Mouse (Mus musculus) brown adipose tissue, adult 24 weeks (tissue): ENCODE measurements around the gene Atp5e. TPM values are rescaled to one million over a fixed set of nuclear protein-coding genes. Genes with fewer than 3 reads are reported as not detected.
A peak's percentile ranks its signal among the peaks of the same experiment; 100 is the strongest.

Source experiments
- H3K27ac ChIP-seq: fragments of 200-500 bp; replicated peaks from 2 replicates; pipeline ENCODE4 v1.5.1; 2012; ENCODE audit warnings: low read depth, mild to moderate bottlenecking, low read length
- H3K4me1 ChIP-seq: fragments of 200-500 bp; 2 replicates; pipeline ENCODE4 v1.6.1; 2012; ENCODE audit warnings: low read length, mixed read lengths; ENCODE audit not compliant: control insufficient read depth, insufficient read depth, insufficient read length
- H3K4me3 ChIP-seq: fragments of 200-500 bp; 2 replicates; pipeline ENCODE4 v1.5.1; 2012; ENCODE audit warnings: low read depth, mild to moderate bottlenecking, low read length, moderate library complexity; ENCODE audit not compliant: insufficient read depth
- polyA plus RNA-seq: library from polyadenylated mRNA; stranded (reverse); fragments of >200 nt; gene quantifications from 2 replicates; pipeline ENCODE4 v1.2.4, GENCODE M21; 2012; ENCODE audit not compliant: missing spikeins, insufficient read depth, insufficient read length

Atp5e gene
- 3,468 and 3,874 TPM in 2 replicates for polyA plus RNA-seq

- Histone ChIP-seq H3K4me3 (peak within 1 kb of the TSS; percentile 88), H3K4me1 (peaks cover under 1% of the 10 kb centered on the region; the same call in 1 of the 2 replicates), H3K27ac (peak within 1 kb of the TSS; percentile 98)
Observed at GRCm38 (mm10) chr2:174463789-174464523, at the start of gene Atp5e. TSS of gene Atp5e (minus strand) at chr2:174464105.

GRCm38 (mm10) chr2:174509825-174510224, 45.9 kb upstream of the Atp5e start:
- Histone ChIP-seq H3K4me3 (no peak overlapping the region), H3K4me1 (no peaks in the 10 kb centered on the region), H3K27ac (no peak overlapping the region)

- no peak overlapping the region for H3K27ac ChIP-seq
- H3K4me1 ChIP-seq, result no peaks in the 10 kb centered on the region
- H3K4me3 ChIP-seq, result no peak overlapping the region
Observed at GRCm38 (mm10) chr2:174507998-174508397, 44.1 kb upstream of the Atp5e start.

GRCm38 (mm10) chr2:174502831-174503460, 39.0 kb upstream of the Atp5e start:
- no peak overlapping the region for H3K27ac ChIP-seq
- no peaks in the 10 kb centered on the region for H3K4me1 ChIP-seq
- no peak overlapping the region for H3K4me3 ChIP-seq

DNA sequence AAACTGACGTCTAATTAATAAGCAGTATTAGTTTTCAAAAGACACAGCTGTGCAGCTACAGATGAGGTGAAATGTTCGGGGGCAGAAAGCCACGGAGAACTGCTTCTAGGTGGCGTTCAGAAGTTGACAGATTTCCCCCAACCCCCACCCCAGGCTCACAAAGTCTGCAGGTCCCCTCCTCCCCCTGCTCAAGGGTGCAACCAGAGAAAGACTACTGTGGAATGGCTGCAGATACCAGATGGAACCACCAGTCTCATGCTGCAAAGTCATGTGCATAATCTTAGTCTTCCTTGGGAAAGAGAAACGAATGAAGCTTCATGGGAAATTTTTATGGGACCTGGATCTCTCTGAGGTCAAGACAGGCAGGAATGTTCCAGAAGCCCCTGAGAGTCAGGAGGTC, 38.4 kb upstream of the Atp5e start:
- H3K27ac ChIP-seq, result no peak overlapping the region
- H3K4me1 ChIP-seq, result no peaks in the 10 kb centered on the region
- no peak overlapping the region for H3K4me3 ChIP-seq

- Histone ChIP-seq H3K27ac (no peak overlapping the region), H3K4me1 (no peaks in the 10 kb centered on the region), H3K4me3 (no peak overlapping the region)
Observed at GRCm38 (mm10) chr2:174501517-174501916, 37.6 kb upstream of the Atp5e start.

DNA sequence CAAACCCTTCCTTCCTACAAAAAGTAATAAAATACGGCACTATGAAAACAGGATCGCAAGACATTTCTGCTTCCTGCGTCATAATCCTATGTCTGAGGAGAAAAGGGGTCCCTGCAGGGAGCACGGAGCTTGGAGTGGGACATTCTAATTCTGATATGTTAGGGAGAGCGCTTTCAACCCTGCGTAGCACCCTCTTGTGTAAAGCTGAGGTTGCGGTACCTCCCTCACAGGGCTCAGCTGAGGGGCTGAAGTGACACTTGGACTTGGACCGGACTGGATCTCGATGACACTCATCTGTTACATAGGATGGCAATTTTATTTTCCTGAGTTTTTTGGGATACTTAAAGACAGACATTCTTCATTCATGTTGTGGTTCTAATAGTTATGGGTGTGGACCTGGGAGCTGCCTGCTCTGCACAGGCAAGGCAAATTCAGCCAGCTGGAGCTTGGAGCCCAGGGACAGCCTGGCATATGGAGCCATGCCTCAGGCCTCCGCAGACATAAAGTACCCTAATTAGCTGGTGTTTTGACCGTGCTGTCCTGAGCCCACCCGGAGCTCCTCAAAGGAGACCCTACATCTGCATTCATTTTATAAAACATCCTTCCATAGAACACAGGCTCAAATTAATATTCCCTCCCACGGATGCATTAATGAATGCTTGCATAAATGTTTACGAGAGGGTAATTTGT, 37.1 kb upstream of the Atp5e start:
- no peak overlapping the region for H3K4me3 ChIP-seq
- H3K27ac ChIP-seq, result no peak overlapping the region
- H3K4me1 ChIP-seq, result no peaks in the 10 kb centered on the region

GRCm38 (mm10) chr2:174492858-174493257, 29.0 kb upstream of the Atp5e start:
- Histone ChIP-seq H3K4me1 (no peaks in the 10 kb centered on the region), H3K27ac (no peak overlapping the region), H3K4me3 (no peak overlapping the region)

GRCm38 (mm10) chr2:174487005-174487404, 23.1 kb upstream of the Atp5e start:
- Histone ChIP-seq H3K4me1 (no peaks in the 10 kb centered on the region), H3K4me3 (no peak overlapping the region), H3K27ac (no peak overlapping the region)

DNA sequence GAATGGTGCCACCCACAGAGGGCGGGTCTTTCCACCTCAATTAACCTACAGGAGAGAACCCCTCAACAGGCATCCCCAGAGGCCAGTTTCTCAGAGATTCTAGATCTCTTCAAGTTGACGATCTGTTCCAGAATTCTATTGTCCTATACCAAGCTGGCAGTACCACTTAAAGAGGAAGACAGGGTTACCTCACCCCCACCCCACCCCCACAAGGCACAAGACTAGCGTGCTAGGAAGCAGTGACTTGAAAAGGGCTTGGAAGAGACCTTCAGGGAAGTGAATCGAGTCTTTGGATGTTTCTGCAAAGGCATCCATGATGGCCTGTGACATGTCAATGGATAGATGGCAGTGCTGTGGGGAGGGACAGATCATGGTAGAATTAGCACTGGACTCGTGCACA, 14.8 kb upstream of the Atp5e start:
- no peak overlapping the region for H3K4me3 ChIP-seq
- H3K27ac ChIP-seq, result no peak overlapping the region
- no peaks in the 10 kb centered on the region for H3K4me1 ChIP-seq

DNA sequence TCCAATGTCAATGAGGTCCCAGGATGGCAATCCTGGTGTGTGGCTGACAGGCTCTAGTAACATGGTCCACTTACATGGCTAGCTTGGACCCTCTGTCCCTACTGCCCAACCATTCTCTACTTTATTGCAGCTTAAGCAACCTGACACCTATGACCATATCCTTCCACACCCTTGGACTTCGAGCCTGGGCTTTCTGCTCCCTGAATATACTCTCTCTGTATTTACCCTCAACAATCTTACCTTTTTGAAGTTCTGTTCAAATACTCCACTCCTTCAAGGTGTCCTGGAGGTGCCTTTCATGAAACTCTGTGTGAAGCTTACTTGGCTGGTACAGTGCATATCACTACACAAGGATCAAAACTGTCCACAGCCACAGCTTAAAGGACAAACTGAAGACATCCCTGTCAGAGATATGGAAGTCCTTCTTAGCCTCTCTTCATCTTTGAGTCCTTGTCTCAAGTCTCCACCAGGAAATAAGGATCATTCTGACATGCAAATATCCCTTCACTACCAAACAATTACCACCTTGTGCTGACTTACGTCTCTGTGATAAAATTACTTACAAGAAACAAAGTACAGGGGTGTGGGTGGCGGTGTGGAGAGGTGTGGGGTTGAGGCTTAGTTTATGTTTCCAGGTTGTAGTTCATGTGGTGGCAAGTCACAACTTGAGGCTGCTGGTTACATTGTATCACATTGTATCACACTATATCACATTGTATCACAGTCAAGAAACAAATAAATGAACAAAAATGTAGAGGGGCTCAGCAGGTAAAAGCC, 13.8 kb upstream of the Atp5e start:
- Histone ChIP-seq H3K4me3 (no peak overlapping the region), H3K27ac (no peak overlapping the region), H3K4me1 (no peaks in the 10 kb centered on the region)

DNA sequence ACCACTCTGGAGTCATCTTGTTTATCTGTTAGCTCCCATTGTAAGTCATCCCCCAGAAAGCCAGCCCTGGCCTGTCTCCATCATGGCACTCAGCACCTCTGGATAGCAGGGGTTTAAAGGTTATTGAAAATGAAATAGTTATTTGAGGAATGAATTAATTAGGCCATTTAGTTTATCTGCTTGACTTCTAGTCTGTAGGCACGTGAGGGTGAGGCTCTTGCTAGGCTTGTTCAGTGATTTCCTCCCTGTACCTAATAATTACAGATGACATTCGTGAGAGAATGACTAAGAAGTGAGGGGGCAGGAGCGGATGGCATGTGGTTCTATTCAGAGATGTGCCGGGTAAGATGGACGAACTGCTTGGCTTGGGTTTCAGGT, 9.6 kb upstream of the Atp5e start:
- Histone ChIP-seq H3K4me1 (peaks cover 7% of the 10 kb centered on the region), H3K27ac (no peak overlapping the region), H3K4me3 (peak overlapping the region; percentile 51)

DNA sequence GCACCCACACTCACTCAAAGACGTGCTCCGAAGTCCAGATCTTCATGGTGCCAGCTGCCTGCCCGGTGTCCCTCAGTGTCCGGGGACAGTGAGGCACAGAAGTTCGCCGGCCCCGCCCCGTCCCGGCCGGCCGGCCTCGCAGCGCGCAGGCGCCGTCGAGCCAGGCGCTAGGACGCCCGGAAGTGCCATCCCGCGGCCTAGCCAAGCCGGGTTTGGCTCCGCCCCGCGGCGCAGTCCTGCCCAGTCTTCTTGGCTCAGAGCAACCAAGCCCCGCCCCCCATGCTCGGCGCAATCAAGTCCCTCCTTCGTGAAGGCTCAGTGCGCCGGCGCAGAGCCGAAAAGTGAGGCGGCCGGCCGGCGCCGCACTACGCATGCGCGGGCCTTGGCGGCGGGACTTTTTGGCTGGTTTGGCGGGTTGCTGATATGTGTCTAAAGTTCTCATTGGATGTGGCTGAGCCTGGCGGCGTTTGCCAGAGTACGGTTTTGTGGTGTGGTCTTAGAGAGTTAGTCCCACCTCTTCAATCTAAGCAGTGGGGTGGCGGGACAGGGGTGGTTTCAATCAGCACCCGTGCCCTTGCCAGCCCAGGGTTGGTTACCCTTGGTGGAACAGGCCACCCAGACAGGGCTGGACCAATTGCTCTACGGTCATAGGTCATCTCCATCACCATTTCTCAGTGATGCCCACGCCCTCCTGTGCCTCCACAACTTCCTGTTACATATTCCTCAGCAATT, 9.1 kb upstream of the Atp5e start, which contains the start of gene Prelid3b:
Prelid3b (minus strand) TSS at position 264 of the 732 bp plus-strand sequence.
- Histone ChIP-seq H3K27ac (peak within 1 kb of the TSS; percentile 93), H3K4me1 (peaks cover 7% of the 10 kb centered on the region), H3K4me3 (peak within 1 kb of the TSS; percentile 82)

DNA sequence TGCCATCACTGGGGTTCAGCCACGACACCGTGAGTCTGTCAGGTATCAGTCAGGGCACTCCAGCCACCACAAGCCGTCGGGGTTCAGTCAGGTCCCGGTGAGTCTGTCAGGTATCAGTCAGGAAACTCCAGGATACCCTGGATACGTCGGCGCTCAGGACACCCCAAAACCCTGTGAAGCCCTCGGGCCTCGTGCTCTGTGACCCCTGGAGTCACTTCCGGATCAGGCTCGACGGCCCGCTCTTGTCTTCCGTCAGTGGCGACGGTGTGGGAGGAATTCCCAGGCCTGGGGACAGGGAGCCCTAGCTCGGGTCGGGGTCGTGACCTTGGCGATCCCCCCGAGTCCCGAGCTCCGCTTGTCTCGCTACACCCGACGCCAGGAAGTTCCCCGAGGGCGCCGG, 8.5 kb upstream of the Atp5e start:
- H3K27ac ChIP-seq, result peak overlapping the region; percentile 93
- H3K4me3 ChIP-seq, result peak overlapping the region; percentile 82
- H3K4me1 ChIP-seq, result peaks cover 7% of the 10 kb centered on the region
